Mouse (Mus musculus) gastrocnemius, adult 8-10 months (tissue): ENCODE results near the gene Apoa1. TPM values are rescaled to one million over a fixed set of nuclear protein-coding genes. Genes with fewer than 3 reads are reported as not detected.

Experiments
- DNase-seq, 2 experiments: peaks; one replicate each; pipeline ENCODE4 v3.0.0; 2022; ENCODE audit warnings: low spot score in 2 of 2
- total RNA-seq, 4 experiments: library from RNA; stranded (reverse); gene quantifications; 2 replicates each; pipeline ENCODE4 v1.2.4; 2022

The Apoa1 gene
- 1 to 10 TPM in 1 of 4 experiments, not detected in 3; 3.3 TPM for total RNA-seq

GRCm38 (mm10) chr9:46228491-46228890, at the start of gene Apoa1:
Apoa1 (plus strand) TSS chr9:46228580.
- DNase-seq: no peak

DNA sequence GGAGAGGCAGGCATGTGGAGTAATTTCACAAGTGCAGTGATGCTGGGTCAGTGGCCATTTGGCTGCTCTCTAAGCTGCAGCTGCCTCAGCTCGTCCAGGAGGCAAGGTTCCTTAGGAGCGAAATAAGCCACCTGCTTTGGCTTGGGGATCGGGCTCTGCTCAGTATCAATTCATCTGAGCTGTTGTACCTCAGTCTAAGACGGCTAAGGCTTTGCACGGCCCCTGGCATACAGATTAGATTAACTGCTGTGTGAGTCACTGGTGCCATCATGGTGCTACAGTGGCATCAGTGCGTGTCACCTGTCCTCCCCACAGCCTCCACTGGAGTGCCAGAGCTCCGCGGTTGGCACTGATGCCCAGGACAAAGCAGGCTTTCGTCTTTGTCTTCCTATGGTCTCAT, 49.8 kb upstream of the Apoa1 start:
- no peak for DNase-seq

GRCm38 (mm10) chr9:46181297-46181696, 47.1 kb upstream of the Apoa1 start:
- DNase-seq: no peak

DNA sequence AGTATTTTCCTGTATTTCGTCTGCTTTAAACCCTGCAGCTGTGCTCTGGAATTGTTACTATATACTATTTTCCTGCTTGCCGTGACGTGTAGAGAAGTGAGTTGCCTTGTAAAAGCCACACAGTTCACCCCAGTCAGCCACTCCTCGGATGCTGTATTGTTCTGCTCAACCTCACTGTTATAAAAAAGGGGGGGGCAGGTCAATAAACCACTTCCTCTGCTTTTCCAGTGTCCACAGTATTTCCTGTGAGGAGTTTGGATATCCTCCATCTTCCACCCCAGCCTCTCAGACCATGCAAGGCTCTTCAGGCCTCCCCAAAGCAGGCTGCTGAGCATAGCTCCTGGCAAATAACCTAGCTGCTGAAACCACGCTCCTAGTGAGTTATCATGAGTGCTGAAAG, 43.8 kb upstream of the Apoa1 start:
- no peak for DNase-seq

- DNase-seq: no peak
These were observed 43.2 kb upstream of the Apoa1 start for GRCm38 (mm10) chr9:46185191-46185590.

GRCm38 (mm10) chr9:46186387-46186786, 42.0 kb upstream of the Apoa1 start:
- DNase-seq: no peak

DNA sequence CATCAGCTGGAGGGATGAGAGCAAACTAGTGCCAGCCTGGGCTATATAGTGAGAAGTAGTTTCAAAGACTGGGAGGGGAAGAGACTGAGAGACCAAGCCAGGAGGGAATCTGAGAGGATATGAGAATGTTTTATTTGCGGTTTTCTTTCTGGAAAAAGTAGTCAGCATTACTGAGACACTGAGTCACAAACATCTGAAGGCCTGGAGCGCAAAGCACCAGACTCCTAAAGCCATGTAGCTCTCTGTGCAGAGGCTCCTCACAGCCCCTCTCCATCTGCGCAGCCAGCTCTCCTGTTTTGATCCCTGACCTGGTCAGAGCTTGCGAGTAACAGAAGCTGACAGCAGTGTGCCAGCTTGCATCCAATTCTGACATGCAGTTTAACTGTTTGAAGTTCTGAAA, 40.0 kb upstream of the Apoa1 start:
- no peak for DNase-seq

DNA sequence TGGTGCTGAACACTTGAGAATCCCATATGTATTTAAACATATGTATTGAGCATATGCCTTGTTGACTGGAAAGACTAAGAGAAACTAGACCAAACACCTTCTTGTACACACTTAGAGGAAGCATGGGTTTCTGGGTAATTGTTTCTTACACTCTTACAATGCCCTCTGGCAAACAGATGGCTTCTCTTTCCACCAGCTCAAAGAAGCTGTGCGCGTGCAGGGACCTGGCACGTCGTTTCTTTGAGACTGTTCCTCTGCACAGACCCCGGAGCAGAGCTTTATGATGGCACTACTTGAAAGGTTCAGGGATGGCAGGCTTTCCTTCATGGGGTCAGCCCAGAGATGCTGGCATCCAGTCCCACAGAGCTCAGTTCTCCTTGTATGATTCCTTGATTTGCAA, 39.4 kb upstream of the Apoa1 start:
- no peak for DNase-seq

DNA sequence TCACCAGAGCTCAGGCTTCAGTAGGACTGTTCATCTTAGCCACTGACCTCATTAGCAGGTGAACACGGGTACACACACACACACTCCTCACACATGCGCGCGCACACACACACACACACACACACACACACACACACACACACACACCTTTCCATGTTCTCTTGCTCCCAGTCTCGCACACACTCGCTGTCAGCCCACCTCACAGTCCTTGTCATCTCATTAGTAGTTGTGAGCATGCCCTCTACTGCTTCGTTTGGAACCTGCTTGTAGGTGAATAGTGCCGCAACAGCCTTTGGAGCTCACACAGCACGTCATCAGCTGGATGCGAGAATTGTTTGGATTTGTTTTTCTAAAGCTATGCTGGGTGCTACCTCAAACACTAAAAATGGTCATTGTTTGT, 39.0 kb upstream of the Apoa1 start:
- DNase-seq: no peak

GRCm38 (mm10) chr9:46191234-46191633, 37.1 kb upstream of the Apoa1 start:
- no peak for DNase-seq

GRCm38 (mm10) chr9:46191644-46192043, 36.7 kb upstream of the Apoa1 start:
- no peak for DNase-seq

DNA sequence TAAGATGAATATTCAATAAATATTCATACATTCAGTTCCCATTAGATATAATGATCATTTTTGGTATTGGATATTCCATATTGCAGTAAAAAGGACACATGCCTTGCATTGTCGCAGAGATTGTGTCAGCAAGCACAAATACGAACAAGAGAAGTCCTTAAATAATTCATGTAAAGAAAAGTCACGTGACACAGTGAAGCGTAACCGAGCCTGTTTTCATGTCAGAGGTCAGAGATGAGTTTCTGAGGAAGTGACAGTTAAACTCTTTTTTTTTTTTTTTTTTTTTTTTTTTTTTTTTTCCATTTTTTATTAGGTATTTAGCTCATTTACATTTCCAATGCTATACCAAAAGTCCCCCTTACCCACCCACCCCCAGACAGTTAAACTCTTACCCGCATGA, 35.7 kb upstream of the Apoa1 start:
- no peak for DNase-seq

DNA sequence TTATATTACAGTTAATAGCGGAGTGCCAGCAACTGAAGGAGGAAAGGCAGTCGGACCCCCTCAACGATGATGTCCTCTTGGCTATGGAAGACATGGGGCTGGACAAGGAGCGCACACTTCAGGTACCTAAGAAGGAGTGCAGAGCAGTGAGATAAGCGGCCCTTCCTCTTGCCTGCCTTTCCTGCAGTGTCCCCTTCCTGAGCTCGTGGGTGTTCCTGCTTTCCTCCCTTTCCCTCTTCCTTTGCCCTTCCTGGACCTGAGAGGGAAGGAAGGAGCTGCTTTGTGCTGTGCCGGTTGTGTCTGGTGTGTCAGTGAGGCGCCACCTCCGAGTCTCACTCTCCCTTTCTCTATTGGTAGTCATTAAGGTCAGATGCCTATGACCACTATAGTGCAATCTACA, 33.6 kb upstream of the Apoa1 start:
- no peak for DNase-seq

GRCm38 (mm10) chr9:46196699-46197169, 31.6 kb upstream of the Apoa1 start:
- DNase-seq: peak; percentile 6 to 18

- DNase-seq: no peak
These were observed 29.9 kb upstream of the Apoa1 start for GRCm38 (mm10) chr9:46198461-46198860.

- no peak for DNase-seq
These were observed 29.4 kb upstream of the Apoa1 start for GRCm38 (mm10) chr9:46198936-46199335.

DNA sequence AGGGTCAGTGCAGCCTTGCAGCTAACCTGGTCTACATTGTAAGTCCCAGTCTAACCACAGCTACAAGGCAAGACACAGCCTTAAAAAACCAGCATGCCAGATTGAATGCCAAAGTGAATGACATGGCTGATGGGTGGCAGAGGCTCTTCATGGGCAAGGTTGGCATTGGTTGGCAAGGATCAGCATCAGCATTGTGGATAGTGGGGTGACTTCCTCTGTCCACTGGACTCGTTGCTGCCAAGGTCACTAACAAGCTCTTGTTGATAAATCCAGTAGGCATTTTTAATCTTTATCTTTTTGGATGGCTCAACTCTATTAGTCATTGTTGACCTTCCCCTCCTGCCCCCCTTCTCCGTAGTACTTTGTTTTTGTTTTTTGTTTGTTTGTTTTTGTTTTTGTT, 28.8 kb upstream of the Apoa1 start:
- no peak for DNase-seq

- no peak for DNase-seq
These were observed 21.4 kb upstream of the Apoa1 start for GRCm38 (mm10) chr9:46206834-46207500.

DNA sequence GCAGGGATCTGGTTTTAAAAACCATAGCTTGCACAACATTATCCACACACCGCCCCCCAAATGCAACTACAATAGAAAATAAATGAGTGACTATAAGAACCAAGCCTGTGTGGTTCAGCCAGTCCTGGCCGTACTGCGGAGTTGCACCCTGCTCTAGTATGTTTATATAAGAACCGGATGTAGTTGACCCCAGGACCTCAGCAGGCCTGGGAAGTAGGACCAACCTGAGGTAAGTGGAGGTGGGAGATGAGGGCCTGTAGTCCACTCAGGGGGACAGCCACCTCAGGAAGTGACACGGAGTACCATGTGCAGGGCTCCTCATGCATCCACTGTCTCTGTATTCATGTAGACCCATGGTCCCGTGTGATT, 20.9 kb upstream of the Apoa1 start:
- no peak for DNase-seq

GRCm38 (mm10) chr9:46208401-46208974, 19.9 kb upstream of the Apoa1 start:
- DNase-seq: no peak

- DNase-seq: no peak
These were observed 17.9 kb upstream of the Apoa1 start for GRCm38 (mm10) chr9:46210473-46210872.

DNA sequence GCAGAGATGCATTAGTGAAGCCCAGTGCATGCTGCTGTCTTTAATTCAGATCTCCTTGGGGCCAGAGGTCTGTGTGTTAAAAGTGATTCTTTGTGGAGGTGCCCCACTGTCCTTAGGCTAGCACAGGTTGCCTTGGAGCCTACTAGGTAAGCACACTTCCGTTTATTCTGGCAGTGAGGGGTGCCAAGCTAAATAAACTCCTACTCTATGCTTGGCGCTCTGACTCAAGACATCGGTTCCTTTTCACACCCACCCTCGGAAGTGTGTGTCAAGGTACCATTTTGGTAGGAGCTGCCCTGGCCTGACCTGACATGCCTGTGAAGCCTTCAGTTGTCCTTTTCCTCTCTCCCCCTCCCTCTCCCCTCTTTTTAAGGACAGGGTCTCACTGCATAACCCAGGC, 14.1 kb upstream of the Apoa1 start:
- DNase-seq: no peak

- DNase-seq: no peak
These were observed 13.4 kb upstream of the Apoa1 start for GRCm38 (mm10) chr9:46214946-46215337.
